Mouse (Mus musculus) liver, embryonic 15.5 days (tissue): ENCODE results near the gene Tll2. TPM values are rescaled to one million over a fixed set of nuclear protein-coding genes. Genes with fewer than 3 reads are reported as not detected.

ENCODE experiments used
- ATAC-seq: fragments of 200-750 bp; cut with Nextera tagmentation; 2 replicates; pipeline ENCODE4 v1.8.0; 2017; ENCODE audit warnings: moderate number of reproducible peaks, mild to moderate bottlenecking, moderate library complexity; ENCODE audit not compliant: insufficient read depth
- H3K27ac ChIP-seq: fragments of 300-500 bp; sonication (generic); replicated peaks from 2 replicates; pipeline ENCODE4 v1.5.1; 2015; ENCODE audit warnings: mild to moderate bottlenecking, inconsistent platforms
- H3K27me3 ChIP-seq: fragments of 300-500 bp; sonication (generic); 2 replicates; pipeline ENCODE4 v1.6.1; 2015; ENCODE audit warnings: mild to moderate bottlenecking, inconsistent platforms
- H3K36me3 ChIP-seq: fragments of 300-500 bp; sonication (generic); replicated peaks from 2 replicates; pipeline ENCODE4 v1.6.1; 2015; ENCODE audit warnings: moderate library complexity, mild to moderate bottlenecking, inconsistent platforms
- H3K4me1 ChIP-seq: fragments of 300-500 bp; sonication (generic); replicated peaks from 2 replicates; pipeline ENCODE4 v1.6.1; 2015; ENCODE audit warnings: inconsistent platforms
- H3K4me2 ChIP-seq: fragments of 300-500 bp; sonication (generic); 2 replicates; pipeline ENCODE4 v1.6.1; 2015; ENCODE audit warnings: moderate library complexity, mild to moderate bottlenecking, inconsistent platforms
- H3K4me3 ChIP-seq: fragments of 300-500 bp; sonication (generic); replicated peaks from 2 replicates; pipeline ENCODE4 v1.5.1; 2015; ENCODE audit warnings: mild to moderate bottlenecking, inconsistent platforms
- H3K9ac ChIP-seq: fragments of 300-500 bp; sonication (generic); 2 replicates; pipeline ENCODE4 v1.6.1; 2015; ENCODE audit warnings: moderate library complexity, mild to moderate bottlenecking, inconsistent platforms
- H3K9me3 ChIP-seq: fragments of 300-500 bp; sonication (generic); replicated peaks from 2 replicates; pipeline ENCODE4 v1.6.1; 2016; ENCODE audit warnings: inconsistent platforms
- WGBS: fragments of 180-500 bp; shearing (Covaris S2); methylation state at CpG from one replicate; pipeline ENCODE4 v1.1.7; 2015; ENCODE audit warnings: mixed read lengths; ENCODE audit not compliant: insufficient replicate concordance; 5-methylcytosine and 5-hydroxymethylcytosine counted together
- polyA plus RNA-seq: library from polyadenylated mRNA; unstranded; fragments of >200 nt; fragmentation: Nextera tagmentation; extraction: Ambion mirVana; gene quantifications from 2 replicates; pipeline ENCODE4 v1.2.1, GENCODE M21; 2015

The Tll2 gene
- polyA plus RNA-seq, 1 experiment from 2014 or later, result not detected

GRCm38 (mm10) chr19:41051714-41052113 is 154.9 kb downstream of the Tll2 start:
- Histone ChIP-seq H3K4me2 (no peak overlapping the region), H3K9me3 (no peaks in the 10 kb centered on the region), H3K9ac (no peak overlapping the region), H3K27ac (no peak overlapping the region), H3K27me3 (no peaks in the 10 kb centered on the region), H3K36me3 (no peaks in the 10 kb centered on the region), H3K4me3 (no peak overlapping the region), H3K4me1 (0 out of 2 replicates have a peak, but pooled peaks cover 7% of the 10 kb centered on the region)
- no peak for ATAC-seq
- 50% methylated on average over 1 of the region's 1 CpGs for WGBS

GRCm38 (mm10) chr19:41048187-41048559 is 158.5 kb downstream of the Tll2 start:
- H3K36me3 ChIP-seq, result no peaks in the 10 kb centered on the region
- no peak overlapping the region for H3K4me2 ChIP-seq
- ATAC-seq, result no peak
- 47% methylated on average over 3 of the region's 3 CpGs for WGBS
- no peaks in the 10 kb centered on the region for H3K9me3 ChIP-seq
- H3K4me3 ChIP-seq, result no peak overlapping the region
- H3K27ac ChIP-seq, result no peak overlapping the region
- no peaks in the 10 kb centered on the region for H3K27me3 ChIP-seq
- H3K9ac ChIP-seq, result no peak overlapping the region
- 0 out of 2 replicates have a peak, but pooled peaks cover 7% of the 10 kb centered on the region for H3K4me1 ChIP-seq

GRCm38 (mm10) chr19:41047437-41048186 is 159.0 kb downstream of the Tll2 start:
- no peaks in the 10 kb centered on the region for H3K9me3 ChIP-seq
- H3K4me1 ChIP-seq, result 0 out of 2 replicates have a peak, but pooled peaks cover 5% of the 10 kb centered on the region
- no peak for ATAC-seq
- no peaks in the 10 kb centered on the region for H3K27me3 ChIP-seq
- no peaks in the 10 kb centered on the region for H3K36me3 ChIP-seq
- no peak overlapping the region for H3K27ac ChIP-seq
- H3K9ac ChIP-seq, result no peak overlapping the region
- WGBS, result 62% methylated on average over 9 of the region's 9 CpGs
- no peak overlapping the region for H3K4me3 ChIP-seq
- no peak overlapping the region for H3K4me2 ChIP-seq

GRCm38 (mm10) chr19:41045091-41045770 is 161.4 kb downstream of the Tll2 start:
- ATAC-seq, result no peak

GRCm38 (mm10) chr19:41039110-41039509 is 167.5 kb downstream of the Tll2 start:
- no peak overlapping the region for H3K27ac ChIP-seq
- WGBS, result 58% methylated on average over 7 of the region's 7 CpGs
- no peaks in the 10 kb centered on the region for H3K9me3 ChIP-seq
- no peak for ATAC-seq
- no peaks in the 10 kb centered on the region for H3K4me1 ChIP-seq
- H3K36me3 ChIP-seq, result no peaks in the 10 kb centered on the region
- no peak overlapping the region for H3K9ac ChIP-seq
- no peak overlapping the region for H3K4me2 ChIP-seq
- no peaks in the 10 kb centered on the region for H3K27me3 ChIP-seq
- H3K4me3 ChIP-seq, result no peak overlapping the region

More at GRCm38 (mm10) chr19:41045091-41045770, 161.4 kb downstream of the Tll2 start:
- Histone ChIP-seq H3K9me3 (no peaks in the 10 kb centered on the region), H3K9ac (no peak overlapping the region), H3K4me3 (no peak overlapping the region), H3K27ac (no peak overlapping the region), H3K4me2 (no peak overlapping the region), H3K4me1 (no peaks in the 10 kb centered on the region), H3K27me3 (no peaks in the 10 kb centered on the region), H3K36me3 (no peaks in the 10 kb centered on the region)
- WGBS, result 33% methylated on average over 10 of the region's 10 CpGs

GRCm38 (mm10) chr19:41035809-41036551 is 170.7 kb downstream of the Tll2 start:
- no peak for ATAC-seq
- no peaks in the 10 kb centered on the region for H3K36me3 ChIP-seq
- no peaks in the 10 kb centered on the region for H3K4me1 ChIP-seq
- no peak overlapping the region for H3K4me3 ChIP-seq
- 19% methylated on average over 4 of the region's 4 CpGs for WGBS
- no peak overlapping the region for H3K27ac ChIP-seq
- no peaks in the 10 kb centered on the region for H3K9me3 ChIP-seq
- H3K9ac ChIP-seq, result no peak overlapping the region
- no peak overlapping the region for H3K4me2 ChIP-seq
- peaks cover 9% of the 10 kb centered on the region for H3K27me3 ChIP-seq

Other genes with a start within 250 kb of the Tll2 start
- gene Blnk, start 212.3 kb downstream of the Tll2 start, polyA plus RNA-seq, result 1.2 and 1.5 TPM in 2 replicates
- 0.06 TPM in 1 of 2 replicates, not detected in the other for gene Dntt, start 177.6 kb downstream of the Tll2 start, polyA plus RNA-seq
- gene Opalin, start 129.7 kb downstream of the Tll2 start, polyA plus RNA-seq, result not detected in 2 replicates
- gene Tm9sf3, start 57.2 kb upstream of the Tll2 start, polyA plus RNA-seq, result 52.3 and 53.5 TPM in 2 replicates
- 11.3 and 14.3 TPM in 2 replicates for gene Pik3ap1, start 178.3 kb upstream of the Tll2 start, polyA plus RNA-seq